Mouse (Mus musculus) retina, embryonic 14.5 days (tissue): ENCODE measurements at regions not wholly inside any gene's neighbourhood (a gene's known extent, or its start where the extent isn't known, plus 50 kb on each side); places are given as distances from the start of the nearest gene placed in this dataset.

Source experiments
- DNase-seq: peaks from one replicate; pipeline ENCODE4 v3.0.0-alpha.2; 2015; ENCODE audit warnings: low spot score

GRCm38 (mm10) chr19:21214253-21214652 is 57.8 kb upstream of the Zfand5 start:
- no peak for DNase-seq

GRCm38 (mm10) chr19:21193461-21193860 is 78.6 kb upstream of the Zfand5 start:
- no peak for DNase-seq

- DNase-seq, result no peak
Measured at GRCm38 (mm10) chr19:21192576-21192975, 79.5 kb upstream of the Zfand5 start.

- no peak for DNase-seq
Measured at GRCm38 (mm10) chr19:21189216-21189615, 82.9 kb upstream of the Zfand5 start.

GRCm38 (mm10) chr19:21186656-21187055 is 85.4 kb upstream of the Zfand5 start:
- no peak for DNase-seq

- DNase-seq, result no peak
Measured at GRCm38 (mm10) chr19:21186016-21186415, 86.1 kb upstream of the Zfand5 start.

- no peak for DNase-seq
Measured at GRCm38 (mm10) chr19:21183028-21183427, 89.0 kb upstream of the Zfand5 start.

GRCm38 (mm10) chr19:21179886-21180285 is 92.2 kb upstream of the Zfand5 start:
- DNase-seq, result no peak

GRCm38 (mm10) chr19:21175426-21175831 is 96.6 kb upstream of the Zfand5 start:
- DNase-seq, result no peak

GRCm38 (mm10) chr19:21174636-21175035 is 97.4 kb upstream of the Zfand5 start:
- DNase-seq, result no peak

- DNase-seq, result no peak
Measured at GRCm38 (mm10) chr19:21173896-21174483, 98.1 kb upstream of the Zfand5 start.

- no peak for DNase-seq
Measured at GRCm38 (mm10) chr19:21171191-21171590, 100.9 kb upstream of the Zfand5 start.

GRCm38 (mm10) chr19:21170785-21171184 is 101.3 kb upstream of the Zfand5 start:
- no peak for DNase-seq

- no peak for DNase-seq
Measured at GRCm38 (mm10) chr19:21166939-21167338, 105.1 kb upstream of the Zfand5 start.

- no peak for DNase-seq
Measured at GRCm38 (mm10) chr19:21166465-21166860, 105.6 kb upstream of the Zfand5 start.

GRCm38 (mm10) chr19:21165763-21166464 is 106.2 kb upstream of the Zfand5 start:
- peak; percentile 65 for DNase-seq

- DNase-seq, result no peak
Measured at GRCm38 (mm10) chr19:21163978-21164377, 108.1 kb upstream of the Zfand5 start.

GRCm38 (mm10) chr19:21160946-21161345 is 111.1 kb upstream of the Zfand5 start:
- DNase-seq, result peak; percentile 64

GRCm38 (mm10) chr19:21159189-21160137 is 112.6 kb upstream of the Zfand5 start:
- DNase-seq, result no peak

GRCm38 (mm10) chr19:21154162-21154561 is 117.9 kb upstream of the Zfand5 start:
- no peak for DNase-seq

- no peak for DNase-seq
Measured at GRCm38 (mm10) chr19:21152027-21152426, 120.1 kb upstream of the Zfand5 start.

- DNase-seq, result no peak
Measured at GRCm38 (mm10) chr19:21150849-21151248, 121.2 kb upstream of the Zfand5 start.

- no peak for DNase-seq
Measured at GRCm38 (mm10) chr19:21150241-21150640, 121.8 kb upstream of the Zfand5 start.
